In genomic region chr4:103793589-103794312, GRCm38 (mm10) we compare ENCODE assay signal across 11 mouse cellular contexts.
DNase-seq lines count a peak whose midpoint lies in the region; ATAC-seq and TF ChIP-seq lines count a peak whose summit lies in the region.
"Had no signal": no experiment of that assay in that cellular context is flagged by ENCODE, and none has a peak within 500 bp of the region (broad histone marks: within the 10 kb centered on the region; RNA-seq: fewer than 3 reads in every experiment).

No protein-coding gene starts in this region.

- H3K9ac ChIP-seq in kidney, embryonic 16.5 days (replicated peaks; ENCODE audit: low read length): no peak overlapping the region
- H3K9ac ChIP-seq in intestine, embryonic 16.5 days (ENCODE audit: low read depth, low read length): no peak overlapping the region

- no peaks in the 10 kb centered on the region for H3K9me3 ChIP-seq in kidney, embryonic 16.5 days (ENCODE audit: low read length)
- no peaks in the 10 kb centered on the region for H3K9me3 ChIP-seq in intestine, embryonic 16.5 days (ENCODE audit: control insufficient read depth, low read length)

- H3K4me3 ChIP-seq in kidney, embryonic 16.5 days (ENCODE audit: low read length): no peak overlapping the region
- H3K4me3 ChIP-seq in intestine, embryonic 16.5 days (ENCODE audit: low read length): no peak overlapping the region
- H3K4me3 ChIP-seq: erythroblast, embryonic 14.5 days had no signal

- no peaks in the 10 kb centered on the region for H3K27me3 ChIP-seq in kidney, embryonic 16.5 days (ENCODE audit: insufficient read depth, low read length)
- no peaks in the 10 kb centered on the region for H3K27me3 ChIP-seq in intestine, embryonic 16.5 days (replicated peaks; ENCODE audit: control insufficient read depth, insufficient read depth, low read length)

- peak overlapping the region; percentile 41; the same call in 1 of the 2 replicates for H3K27ac ChIP-seq in kidney, embryonic 16.5 days (ENCODE audit: low read length)
- H3K27ac ChIP-seq in intestine, embryonic 16.5 days (ENCODE audit: low read length): peak overlapping the region; percentile 53

- no peak overlapping the region for H3K4me2 ChIP-seq in kidney, embryonic 16.5 days (replicated peaks; ENCODE audit: low read depth, low read length)
- no peak overlapping the region for H3K4me2 ChIP-seq in intestine, embryonic 16.5 days (ENCODE audit: low read depth, low read length)

- peak; percentile 36; the same call in 1 of the 2 replicates for ATAC-seq in frontal cortex, adult (ENCODE audit: low TSS enrichment)
- ATAC-seq in kidney, embryonic 16.5 days (ENCODE audit: low FRiP score, low TSS enrichment): peak; percentile 95
- ATAC-seq in intestine, embryonic 16.5 days: peak; percentile 87
- no peak for ATAC-seq in activated CD4-positive, CD25-positive, alpha-beta regulatory T cell, adult 4 months
- ATAC-seq: inflammation-experienced regulatory T-cells, adult 6 months had no signal

- 57% methylated on average over 8 of the region's 8 CpGs for WGBS in kidney, embryonic 16.5 days
- 44% methylated on average over 8 of the region's 8 CpGs for WGBS in intestine, embryonic 16.5 days

- H3K4me1 ChIP-seq in kidney, embryonic 16.5 days (ENCODE audit: insufficient read depth, low read length): peaks cover 3% of the 10 kb centered on the region; the same call in 1 of the 2 replicates
- 0 out of 2 replicates have a peak, but pooled peaks cover 2% of the 10 kb centered on the region for H3K4me1 ChIP-seq in intestine, embryonic 16.5 days (ENCODE audit: control insufficient read depth, insufficient read depth, low read length)

- TF ChIP-seq POLR2A in brain, embryonic 14.5 days (IDR thresholded peaks at IDR 0.05; ENCODE audit: borderline replicate concordance, extremely low read depth, insufficient read depth, insufficient read length, poor library complexity, severe bottlenecking): no peak

- TF ChIP-seq CTCF in brain, embryonic 14.5 days (IDR thresholded peaks at IDR 0.05; ENCODE audit: borderline replicate concordance, extremely low read depth, insufficient read depth, insufficient read length): peak; percentile 11; the same call in 1 of the 2 replicates

- no peak for DNase-seq in frontal cortex, postnatal 25 days (ENCODE audit: low spot score in 2 of 2)
- DNase-seq in kidney, adult 11 months: no peak
- peak; percentile 66 for DNase-seq in brain, embryonic 14.5 days (ENCODE audit: low read depth)
- no peak for DNase-seq in cerebellum, adult 18-20 months
- DNase-seq: gastrocnemius, postnatal 14 days had no signal

- no peaks in the 10 kb centered on the region for H3K36me3 ChIP-seq in kidney, embryonic 16.5 days (ENCODE audit: insufficient read depth, low read length)
- no peaks in the 10 kb centered on the region for H3K36me3 ChIP-seq in intestine, embryonic 16.5 days (ENCODE audit: control insufficient read depth, insufficient read depth, low read length)
